Mouse (Mus musculus) olfactory bulb, adult 2 months (tissue): ENCODE data around the gene Ifi208.

Experiments
- CTCF ChIP-seq: fragments of 200-500 bp; IDR thresholded peaks from 2 replicates; pipeline ENCODE4 v1.5.1; 2012; ENCODE audit warnings: low read depth, mild to moderate bottlenecking, low read length, moderate library complexity; ENCODE audit not compliant: insufficient read depth
- POLR2A ChIP-seq: fragments of 200-500 bp; IDR thresholded peaks from 2 replicates; pipeline ENCODE4 v1.6.1; 2012; ENCODE audit warnings: mild to moderate bottlenecking, low read depth, low read length, moderate library complexity; ENCODE audit not compliant: insufficient read depth

- no peak for TF ChIP-seq CTCF
- no peak for TF ChIP-seq POLR2A
Measured at GRCm38 (mm10) chr1:173742262-173742661, 68.8 kb downstream of the Ifi208 start.
